Mouse (Mus musculus) brown adipose tissue, adult 24 weeks (tissue): Measurements from ENCODE around the gene Gm43552. TPM values are rescaled to one million over a fixed set of nuclear protein-coding genes. Genes with fewer than 3 reads are reported as not detected.
"Not testable (repeated sequence)": the region's sequence is repeated elsewhere in the genome, so short reads cannot be mapped to it uniquely, and the experiment has no call there.

ENCODE experiments used
- H3K27ac ChIP-seq: fragments of 200-500 bp; replicated peaks from 2 replicates; pipeline ENCODE4 v1.5.1; 2012; ENCODE audit warnings: low read depth, mild to moderate bottlenecking, low read length
- H3K4me1 ChIP-seq: fragments of 200-500 bp; 2 replicates; pipeline ENCODE4 v1.6.1; 2012; ENCODE audit warnings: low read length, mixed read lengths; ENCODE audit not compliant: control insufficient read depth, insufficient read depth, insufficient read length
- H3K4me3 ChIP-seq: fragments of 200-500 bp; 2 replicates; pipeline ENCODE4 v1.5.1; 2012; ENCODE audit warnings: low read depth, mild to moderate bottlenecking, low read length, moderate library complexity; ENCODE audit not compliant: insufficient read depth
- polyA plus RNA-seq: library from polyadenylated mRNA; stranded (reverse); fragments of >200 nt; gene quantifications from 2 replicates; pipeline ENCODE4 v1.2.4, GENCODE M21; 2012; ENCODE audit not compliant: missing spikeins, insufficient read depth, insufficient read length

Gene Gm43552
- polyA plus RNA-seq: not detected in 2 replicates

- H3K27ac ChIP-seq: peak within 1 kb of the TSS; percentile 88
These were observed at the start of gene Gm43552 for GRCm38 (mm10) chr5:65492716-65493531. TSS of gene Gm43552 (minus strand) at chr5:65492833.

GRCm38 (mm10) chr5:65541889-65542288 lies 49.3 kb upstream of the Gm43552 start:
- H3K27ac ChIP-seq: no peak overlapping the region
- no peak overlapping the region for H3K4me3 ChIP-seq
- peaks cover 8% of the 10 kb centered on the region for H3K4me1 ChIP-seq

More at GRCm38 (mm10) chr5:65492716-65493531, at the start of gene Gm43552:
- Histone ChIP-seq H3K4me1 (peaks cover 14% of the 10 kb centered on the region), H3K4me3 (peak within 1 kb of the TSS; percentile 72)

GRCm38 (mm10) chr5:65539786-65540185 lies 47.2 kb upstream of the Gm43552 start:
- Histone ChIP-seq H3K4me1 (peaks cover 8% of the 10 kb centered on the region), H3K27ac (no peak overlapping the region), H3K4me3 (no peak overlapping the region)

- no peak overlapping the region for H3K4me3 ChIP-seq
- no peak overlapping the region for H3K27ac ChIP-seq
- peaks cover 8% of the 10 kb centered on the region for H3K4me1 ChIP-seq
These were observed 46.2 kb upstream of the Gm43552 start for GRCm38 (mm10) chr5:65538829-65539228.

- Histone ChIP-seq H3K4me3 (peak overlapping the region; percentile 87), H3K4me1 (peaks cover 8% of the 10 kb centered on the region), H3K27ac (peak overlapping the region; percentile 90)
These were observed 45.5 kb upstream of the Gm43552 start for GRCm38 (mm10) chr5:65538121-65538520.

- H3K27ac ChIP-seq: peak overlapping the region; percentile 90
- H3K4me1 ChIP-seq: peaks cover 5% of the 10 kb centered on the region
- H3K4me3 ChIP-seq: peak overlapping the region; percentile 87
These were observed 44.9 kb upstream of the Gm43552 start for GRCm38 (mm10) chr5:65537420-65538071.

- Histone ChIP-seq H3K4me3 (peak within 1 kb of the TSS; percentile 87), H3K27ac (peak within 1 kb of the TSS; percentile 94), H3K4me1 (peaks cover 5% of the 10 kb centered on the region)
These were observed 44.3 kb upstream of the Gm43552 start, which contains the start of the genes Smim14 and Ube2k for GRCm38 (mm10) chr5:65536751-65537419. TSS of gene Smim14 (minus strand) at chr5:65537184. TSS of gene Ube2k (plus strand) at chr5:65537233.

GRCm38 (mm10) chr5:65536068-65536465 lies 43.4 kb upstream of the Gm43552 start:
- Histone ChIP-seq H3K27ac (peak overlapping the region; percentile 94), H3K4me3 (peak overlapping the region; percentile 87)
- not testable (repeated sequence) for H3K4me1 ChIP-seq

- Histone ChIP-seq H3K27ac (no peak overlapping the region), H3K4me1 (peaks cover 3% of the 10 kb centered on the region), H3K4me3 (no peak overlapping the region)
These were observed 42.9 kb upstream of the Gm43552 start for GRCm38 (mm10) chr5:65535457-65536067.

GRCm38 (mm10) chr5:65534496-65534895 lies 41.9 kb upstream of the Gm43552 start:
- Histone ChIP-seq H3K4me3 (no peak overlapping the region), H3K27ac (no peak overlapping the region), H3K4me1 (peaks cover 3% of the 10 kb centered on the region; the same call in 1 of the 2 replicates)

GRCm38 (mm10) chr5:65531283-65531682 lies 38.6 kb upstream of the Gm43552 start:
- H3K4me3 ChIP-seq: no peak overlapping the region
- H3K4me1 ChIP-seq: no peaks in the 10 kb centered on the region
- H3K27ac ChIP-seq: no peak overlapping the region

GRCm38 (mm10) chr5:65525674-65526443 lies 33.2 kb upstream of the Gm43552 start:
- Histone ChIP-seq H3K27ac (no peak overlapping the region), H3K4me1 (no peaks in the 10 kb centered on the region), H3K4me3 (no peak overlapping the region)

- Histone ChIP-seq H3K4me1 (no peaks in the 10 kb centered on the region), H3K27ac (no peak overlapping the region), H3K4me3 (no peak overlapping the region)
These were observed 32.2 kb upstream of the Gm43552 start for GRCm38 (mm10) chr5:65524831-65525230.

- Histone ChIP-seq H3K4me3 (no peak overlapping the region), H3K27ac (no peak overlapping the region), H3K4me1 (no peaks in the 10 kb centered on the region)
These were observed 29.2 kb upstream of the Gm43552 start for GRCm38 (mm10) chr5:65521803-65522202.
